Mouse (Mus musculus) limb, embryonic 10.5 days (tissue): ENCODE data around the gene Rabep1. TPM values are rescaled to one million over a fixed set of nuclear protein-coding genes. Genes with fewer than 3 reads are reported as not detected.
"Not testable (repeated sequence)": the region's sequence is repeated elsewhere in the genome, so short reads cannot be mapped to it uniquely, and the experiment has no call there.

Experiments used
- DNase-seq: peaks from one replicate; pipeline ENCODE4 v3.0.0-alpha.2; 2017; ENCODE audit warnings: low spot score
- H3K27ac ChIP-seq: fragments of 300-500 bp; sonication (generic); 2 replicates; pipeline ENCODE4 v1.5.1; 2016; ENCODE audit warnings: mild to moderate bottlenecking
- H3K27me3 ChIP-seq: fragments of 300-500 bp; sonication (generic); 2 replicates; pipeline ENCODE4 v1.6.1; 2016; ENCODE audit warnings: low read depth, mild to moderate bottlenecking; ENCODE audit not compliant: poor library complexity, severe bottlenecking
- H3K36me3 ChIP-seq: fragments of 300-500 bp; sonication (generic); 2 replicates; pipeline ENCODE4 v1.6.1; 2016; ENCODE audit warnings: mild to moderate bottlenecking, moderate library complexity
- H3K4me1 ChIP-seq: fragments of 300-500 bp; sonication (generic); 2 replicates; pipeline ENCODE4 v1.6.1; 2016
- H3K4me3 ChIP-seq: fragments of 300-500 bp; sonication (generic); 2 replicates; pipeline ENCODE4 v1.5.1; 2016; ENCODE audit warnings: mild to moderate bottlenecking, moderate library complexity
- H3K9me3 ChIP-seq: fragments of 300-500 bp; sonication (generic); replicated peaks from 2 replicates; pipeline ENCODE4 v1.6.1; 2016; ENCODE audit warnings: mild to moderate bottlenecking
- WGBS: fragments of 180-500 bp; shearing (Covaris S2); methylation state at CpG from one replicate; pipeline ENCODE4 v1.1.7; 2016; 5-methylcytosine and 5-hydroxymethylcytosine counted together
- polyA plus RNA-seq: library from polyadenylated mRNA; unstranded; fragments of >200 nt; fragmentation: Nextera tagmentation; extraction: Ambion mirVana; gene quantifications from 2 replicates; pipeline ENCODE4 v1.2.1, GENCODE M21; 2016

Gene Rabep1
- polyA plus RNA-seq, 1 experiment from 2014 or later: 33.1 TPM

GRCm38 (mm10) chr11:70838610-70839009 is 6.0 kb upstream of the Rabep1 start:
- Histone ChIP-seq H3K36me3 (no peaks in the 10 kb centered on the region), H3K27me3 (no peaks in the 10 kb centered on the region), H3K27ac (no peak overlapping the region), H3K4me3 (no peak overlapping the region), H3K4me1 (peaks cover 1% of the 10 kb centered on the region; the same call in 1 of the 2 replicates), H3K9me3 (no peaks in the 10 kb centered on the region)
- no peak for DNase-seq
- 72% methylated on average over 2 of the region's 2 CpGs for WGBS

DNA sequence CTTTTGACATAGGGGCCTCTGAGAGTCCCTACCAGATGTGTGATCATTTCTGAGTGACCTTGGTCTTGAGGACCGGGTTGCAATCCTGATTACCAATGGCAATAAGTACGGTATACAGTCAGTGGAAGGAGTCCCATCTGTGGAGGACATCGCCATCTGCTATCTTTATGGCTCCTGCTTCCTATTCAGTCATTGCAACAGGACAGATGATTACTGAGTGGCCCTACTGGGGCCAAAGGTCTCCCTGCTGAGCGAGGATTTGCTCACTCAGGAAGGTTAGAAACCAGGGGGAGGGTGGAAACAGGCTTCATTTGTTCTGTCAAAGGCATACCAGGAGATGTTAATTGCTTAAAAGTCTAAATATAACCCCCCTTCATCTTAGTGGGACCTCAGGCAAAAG is 1.6 kb upstream of the Rabep1 start:
- no peak for DNase-seq
- H3K36me3 ChIP-seq: no peaks in the 10 kb centered on the region
- no peak overlapping the region for H3K27ac ChIP-seq
- H3K9me3 ChIP-seq: no peaks in the 10 kb centered on the region
- no peaks in the 10 kb centered on the region for H3K27me3 ChIP-seq
- H3K4me1 ChIP-seq: peaks cover 26% of the 10 kb centered on the region
- no peak overlapping the region for H3K4me3 ChIP-seq
- WGBS: 59% methylated on average over 4 of the region's 4 CpGs

DNA sequence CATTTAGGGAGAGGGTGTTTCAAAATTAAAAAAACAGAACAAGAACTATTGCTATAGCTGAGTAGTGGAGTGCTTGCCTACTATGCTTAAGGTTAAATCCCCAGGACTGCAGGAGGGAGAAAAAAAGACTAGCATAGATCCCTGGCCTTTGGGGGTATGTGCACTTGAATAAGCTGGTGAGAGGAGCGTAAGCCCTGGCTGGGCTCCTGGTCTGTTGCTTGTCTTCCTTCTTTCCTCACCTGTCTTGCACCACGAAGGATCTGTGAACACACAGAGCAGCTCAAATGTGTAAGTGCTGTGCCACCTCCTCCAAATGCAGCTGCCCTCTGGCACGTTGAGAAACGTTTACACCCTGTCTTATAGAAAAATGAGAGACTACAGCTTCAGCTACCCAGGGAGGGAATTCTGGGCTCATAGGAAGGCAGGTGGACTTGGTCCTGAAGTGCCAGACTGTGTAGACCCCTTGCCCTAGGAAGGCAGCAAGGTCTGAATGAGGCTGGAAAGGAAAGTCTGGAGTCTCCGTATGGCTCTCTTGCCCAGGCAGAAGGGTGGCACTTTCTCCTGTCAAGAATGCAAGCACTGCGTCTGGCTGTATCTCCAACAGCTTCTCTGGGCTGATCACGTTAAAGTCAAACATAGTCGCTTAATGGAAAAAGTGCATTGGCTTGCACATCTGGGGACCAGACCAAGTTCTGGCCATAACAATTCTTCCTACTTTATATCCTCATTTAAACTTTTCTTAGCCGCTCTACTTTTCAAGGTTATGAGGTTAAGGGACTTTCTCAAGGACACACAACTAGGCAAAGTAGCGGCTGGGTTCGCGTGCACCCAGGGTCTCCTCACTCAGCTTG is 652 bp upstream of the Rabep1 start:
- Histone ChIP-seq H3K4me1 (peaks cover 26% of the 10 kb centered on the region), H3K4me3 (peak overlapping the region; percentile 98), H3K36me3 (no peaks in the 10 kb centered on the region), H3K9me3 (no peaks in the 10 kb centered on the region), H3K27me3 (no peaks in the 10 kb centered on the region), H3K27ac (peak overlapping the region; percentile 96)
- no peak for DNase-seq
- 15% methylated on average over 12 of the region's 12 CpGs for WGBS

DNA sequence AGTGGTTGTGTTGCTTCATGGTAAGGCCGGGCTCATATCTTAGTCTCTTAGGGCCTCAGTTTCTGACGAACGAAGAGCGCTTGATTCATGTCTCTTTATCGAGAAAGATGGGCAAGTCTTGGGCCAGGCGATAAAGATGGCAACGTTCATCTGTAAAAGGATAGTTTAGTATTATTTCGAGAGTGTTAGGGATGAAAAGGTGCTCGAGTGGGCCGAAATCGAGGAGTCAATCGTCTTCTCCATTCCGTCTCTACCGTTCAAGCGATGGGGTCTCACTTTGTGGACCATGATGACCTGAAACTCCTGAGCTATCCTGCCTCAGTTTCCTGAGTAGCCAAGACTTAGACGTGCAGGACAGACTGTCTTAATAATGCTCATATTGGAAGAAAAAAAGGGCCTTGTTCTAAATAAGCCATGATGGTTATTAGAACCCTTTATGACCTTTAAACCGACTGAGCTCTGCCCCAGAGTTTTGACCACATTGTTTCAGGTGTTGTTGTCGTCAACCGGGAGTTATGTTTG is 940 bp downstream of the Rabep1 start:
- Histone ChIP-seq H3K9me3 (no peaks in the 10 kb centered on the region), H3K4me3 (peak overlapping the region; percentile 98), H3K4me1 (peaks cover 26% of the 10 kb centered on the region), H3K27me3 (no peaks in the 10 kb centered on the region), H3K27ac (peak overlapping the region; percentile 96), H3K36me3 (no peaks in the 10 kb centered on the region)
- DNase-seq: no peak
- WGBS: 8% methylated on average over 19 of the region's 19 CpGs

- Histone ChIP-seq H3K27me3 (no peaks in the 10 kb centered on the region), H3K4me3 (peak overlapping the region; percentile 98), H3K9me3 (no peaks in the 10 kb centered on the region), H3K4me1 (peaks cover 26% of the 10 kb centered on the region), H3K27ac (no peak overlapping the region), H3K36me3 (no peaks in the 10 kb centered on the region)
- 67% methylated on average over 2 of the region's 2 CpGs for WGBS
- no peak for DNase-seq
These were observed 1.5 kb downstream of the Rabep1 start for GRCm38 (mm10) chr11:70846029-70846428.

DNA sequence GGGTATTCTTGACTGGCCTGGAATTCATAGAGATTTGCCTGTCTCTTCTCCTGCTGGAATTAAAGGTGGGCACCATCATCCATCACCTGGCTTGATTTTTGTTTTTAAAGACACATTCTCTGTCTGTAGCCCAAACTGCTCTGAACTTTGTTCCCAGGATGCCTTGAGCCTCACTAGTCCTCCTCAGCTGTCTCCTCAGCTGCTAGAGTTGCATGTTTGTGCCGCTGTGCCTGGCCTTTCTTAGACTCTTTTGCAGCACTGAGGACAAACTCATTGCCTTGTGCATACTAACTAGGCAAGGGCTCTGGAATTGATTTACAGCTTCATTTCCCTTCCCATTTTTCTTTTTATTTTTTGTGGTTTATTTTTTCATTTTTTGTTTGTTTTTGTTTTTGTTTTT is 15.8 kb downstream of the Rabep1 start:
- WGBS: 96% methylated on average over 1 of the region's 1 CpGs
- Histone ChIP-seq H3K4me1 (no peaks in the 10 kb centered on the region), H3K9me3 (no peaks in the 10 kb centered on the region)

DNA sequence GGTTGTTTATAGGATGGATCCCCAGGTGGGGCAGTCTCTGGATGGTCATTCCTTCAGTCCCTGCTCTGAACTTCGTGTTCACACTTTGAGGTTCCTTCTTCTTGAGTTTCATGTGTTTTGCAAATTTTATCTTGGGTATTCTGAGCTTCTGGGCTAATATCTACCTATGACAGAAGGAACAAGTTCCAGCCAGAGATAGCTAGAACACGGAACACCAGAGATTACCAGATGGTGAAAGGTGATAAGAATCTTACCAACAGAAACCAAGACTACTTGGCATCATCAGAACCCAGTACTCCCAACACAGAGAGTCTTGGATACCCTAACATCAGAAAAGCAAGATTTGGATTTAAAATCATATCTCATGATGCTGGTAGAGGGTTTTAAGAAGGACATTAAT is 18.6 kb downstream of the Rabep1 start:
- not testable (repeated sequence) for H3K27ac ChIP-seq, H3K4me3 ChIP-seq, H3K9me3 ChIP-seq, H3K36me3 ChIP-seq, H3K27me3 ChIP-seq, DNase-seq, H3K4me1 ChIP-seq
- 82% methylated on average over 2 of the region's 2 CpGs for WGBS

More for the DNA sequence above, 15.8 kb downstream of the Rabep1 start:
- Histone ChIP-seq H3K27me3 (no peaks in the 10 kb centered on the region), H3K4me3 (no peak overlapping the region), H3K36me3 (no peaks in the 10 kb centered on the region), H3K27ac (no peak overlapping the region)
- no peak for DNase-seq

DNA sequence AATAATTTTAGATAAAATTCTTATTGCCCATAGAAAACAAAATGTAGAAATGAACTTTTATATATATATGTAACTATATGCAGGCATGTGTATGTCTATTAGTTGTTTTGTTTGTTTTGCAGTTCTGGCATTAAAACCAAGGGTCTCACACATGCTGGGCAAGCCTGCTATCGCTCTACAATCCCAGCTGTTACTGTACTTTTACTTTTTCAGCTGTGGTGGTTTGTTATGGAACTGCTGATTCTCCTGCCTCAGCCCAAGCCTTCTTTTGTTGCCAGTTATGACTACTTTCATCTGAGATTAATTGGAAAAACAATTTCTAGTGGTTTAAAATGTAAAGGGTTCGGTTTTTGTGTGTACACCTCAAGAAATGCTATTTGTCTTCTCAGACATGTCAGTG is 20.6 kb downstream of the Rabep1 start:
- Histone ChIP-seq H3K27ac (no peak overlapping the region), H3K9me3 (no peaks in the 10 kb centered on the region), H3K4me3 (no peak overlapping the region), H3K4me1 (no peaks in the 10 kb centered on the region), H3K27me3 (no peaks in the 10 kb centered on the region), H3K36me3 (no peaks in the 10 kb centered on the region)
- DNase-seq: no peak
- 93% methylated on average over 2 of the region's 2 CpGs for WGBS

DNA sequence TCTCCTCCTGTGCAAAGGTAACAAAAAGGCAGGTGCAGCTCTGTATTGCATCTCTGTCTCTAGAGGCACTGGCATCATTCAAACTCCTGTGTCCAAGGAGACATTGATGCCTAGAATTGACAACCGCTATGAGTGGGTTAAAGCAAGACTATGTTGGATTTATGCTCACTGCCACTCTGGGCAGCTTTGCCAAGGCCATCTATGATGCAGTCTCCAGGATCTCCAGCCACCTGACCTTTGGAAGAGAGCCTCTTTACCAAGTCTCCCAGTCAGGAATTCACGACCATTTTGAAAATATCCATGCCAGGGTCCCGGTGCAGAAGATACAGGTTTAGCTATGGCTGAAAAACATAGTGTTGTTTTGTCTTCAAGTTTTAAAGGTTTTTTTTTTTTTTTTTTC is 24.7 kb downstream of the Rabep1 start:
- H3K4me3 ChIP-seq: no peak overlapping the region
- no peaks in the 10 kb centered on the region for H3K36me3 ChIP-seq
- no peaks in the 10 kb centered on the region for H3K4me1 ChIP-seq
- H3K27me3 ChIP-seq: no peaks in the 10 kb centered on the region
- no peaks in the 10 kb centered on the region for H3K9me3 ChIP-seq
- no peak overlapping the region for H3K27ac ChIP-seq
- WGBS: 88% methylated on average over 3 of the region's 3 CpGs
- no peak for DNase-seq

- 93% methylated on average over 2 of the region's 2 CpGs for WGBS
These were observed 25.2 kb downstream of the Rabep1 start for GRCm38 (mm10) chr11:70869811-70870210.

GRCm38 (mm10) chr11:70870407-70870806 is 25.8 kb downstream of the Rabep1 start:
- Histone ChIP-seq H3K9me3 (no peaks in the 10 kb centered on the region), H3K4me3 (no peak overlapping the region), H3K4me1 (no peaks in the 10 kb centered on the region), H3K36me3 (no peaks in the 10 kb centered on the region), H3K27me3 (no peaks in the 10 kb centered on the region), H3K27ac (no peak overlapping the region)
- DNase-seq: no peak
- WGBS: 79% methylated on average over 1 of the region's 1 CpGs

More at GRCm38 (mm10) chr11:70869811-70870210, 25.2 kb downstream of the Rabep1 start:
- Histone ChIP-seq H3K4me3 (no peak overlapping the region), H3K27ac (no peak overlapping the region), H3K4me1 (no peaks in the 10 kb centered on the region), H3K27me3 (no peaks in the 10 kb centered on the region), H3K36me3 (no peaks in the 10 kb centered on the region), H3K9me3 (no peaks in the 10 kb centered on the region)
- DNase-seq: no peak

DNA sequence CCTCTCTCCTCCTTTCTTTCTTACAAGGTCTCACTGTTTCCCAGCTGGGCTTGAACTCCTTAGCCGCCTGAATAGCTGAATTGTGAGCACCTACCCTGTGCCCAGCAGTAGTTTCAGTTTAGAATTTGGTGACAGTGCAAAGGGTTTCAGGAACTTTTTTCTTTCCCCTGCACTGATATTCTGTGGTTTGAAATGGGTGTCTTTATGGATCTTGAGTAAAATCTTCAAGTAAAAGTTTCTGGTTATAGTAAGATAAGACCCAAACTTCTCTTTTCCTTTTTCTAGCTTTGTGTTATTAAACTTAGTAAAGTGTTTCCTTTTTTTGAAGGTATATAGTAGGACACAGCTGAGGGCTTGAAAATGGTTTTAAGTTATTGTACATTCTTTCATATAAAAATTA is 26.5 kb downstream of the Rabep1 start:
- DNase-seq: no peak
- WGBS: 89% methylated on average over 1 of the region's 1 CpGs
- H3K4me1 ChIP-seq: no peaks in the 10 kb centered on the region
- H3K27me3 ChIP-seq: no peaks in the 10 kb centered on the region
- no peaks in the 10 kb centered on the region for H3K9me3 ChIP-seq
- no peak overlapping the region for H3K27ac ChIP-seq
- H3K4me3 ChIP-seq: no peak overlapping the region
- H3K36me3 ChIP-seq: no peaks in the 10 kb centered on the region

- H3K4me1 ChIP-seq: no peaks in the 10 kb centered on the region
- DNase-seq: no peak
- 91% methylated on average over 3 of the region's 3 CpGs for WGBS
- no peak overlapping the region for H3K27ac ChIP-seq
- no peaks in the 10 kb centered on the region for H3K27me3 ChIP-seq
- H3K9me3 ChIP-seq: no peaks in the 10 kb centered on the region
- no peak overlapping the region for H3K4me3 ChIP-seq
- no peaks in the 10 kb centered on the region for H3K36me3 ChIP-seq
These were observed 27.3 kb downstream of the Rabep1 start for GRCm38 (mm10) chr11:70871766-70872330.
